ENCODE assay signal across 18 mouse cellular contexts in genomic region chr5:101855475-101855874, GRCm38 (mm10).
"Had no signal": no experiment of that assay in that cellular context is flagged by ENCODE, and none has a peak within 500 bp of the region (broad histone marks: within the 10 kb centered on the region; RNA-seq: fewer than 3 reads in every experiment).

No protein-coding gene starts in this region.

- H3K4me1 ChIP-seq: limb, embryonic 12.5 days; limb, embryonic 15.5 days; midbrain, embryonic 12.5 days; midbrain, embryonic 15.5 days; neural tube, embryonic 12.5 days; neural tube, embryonic 15.5 days had no signal

- H3K4me3 ChIP-seq: limb, embryonic 12.5 days; limb, embryonic 15.5 days; midbrain, embryonic 12.5 days; midbrain, embryonic 15.5 days; neural tube, embryonic 12.5 days; neural tube, embryonic 15.5 days had no signal

- H3K4me2 ChIP-seq: limb, embryonic 12.5 days; limb, embryonic 15.5 days; liver, embryonic 11.5 days; midbrain, embryonic 12.5 days; midbrain, embryonic 15.5 days; neural tube, embryonic 12.5 days; neural tube, embryonic 15.5 days had no signal

- H3K9ac ChIP-seq: limb, embryonic 12.5 days; limb, embryonic 15.5 days; liver, embryonic 14.5 days; liver, postnatal 0 days; midbrain, embryonic 12.5 days; midbrain, embryonic 15.5 days; neural tube, embryonic 12.5 days; neural tube, embryonic 15.5 days had no signal

- H3K9me3 ChIP-seq: limb, embryonic 12.5 days; limb, embryonic 15.5 days; midbrain, embryonic 12.5 days; midbrain, embryonic 15.5 days; neural tube, embryonic 12.5 days; neural tube, embryonic 15.5 days had no signal

- DNase-seq: kidney, adult 18-20 months; kidney, postnatal 36 days; left cerebral cortex, postnatal 4 days; liver, postnatal 0 days; right cerebral cortex, adult 18-20 months; right cerebral cortex, postnatal 14 days; right cerebral cortex, postnatal 4 days; thymus, postnatal 25 days had no signal

- ATAC-seq: liver, postnatal 0 days; midbrain, embryonic 15.5 days had no signal

- H3K27ac ChIP-seq: kidney, postnatal 0 days; limb, embryonic 12.5 days; limb, embryonic 15.5 days; liver, embryonic 14.5 days; macrophage; midbrain, embryonic 12.5 days; midbrain, embryonic 15.5 days; neural tube, embryonic 12.5 days; neural tube, embryonic 15.5 days had no signal

- H3K27me3 ChIP-seq: limb, embryonic 12.5 days; limb, embryonic 15.5 days; midbrain, embryonic 12.5 days; midbrain, embryonic 15.5 days; neural tube, embryonic 12.5 days; neural tube, embryonic 15.5 days had no signal
